Mouse (Mus musculus) liver, adult 2 months (tissue): ENCODE measurements around the gene Mindy1.

Source experiments
- CTCF ChIP-seq: fragments of 200-500 bp; IDR thresholded peaks from 2 replicates; pipeline ENCODE4 v1.5.1; 2011; ENCODE audit warnings: low read depth, low read length, control low read depth
- POLR2A ChIP-seq: fragments of 200-500 bp; IDR thresholded peaks from 2 replicates; pipeline ENCODE4 v1.6.1; 2011; ENCODE audit warnings: low read length, control low read depth; ENCODE audit not compliant: insufficient read depth; ENCODE audit errors: extremely low read depth

- no peak for TF ChIP-seq CTCF
- no peak for TF ChIP-seq POLR2A
Measured at GRCm38 (mm10) chr3:95246465-95247231, 34.5 kb upstream of the Mindy1 start.
